Mouse (Mus musculus): ENCODE measurements around the gene Cobl. TPM values are rescaled to one million over a fixed set of nuclear protein-coding genes. Genes with fewer than 3 reads are reported as not detected.

Gene Cobl
- polyA plus RNA-seq, 1 experiment: 4.4 TPM

DNA sequence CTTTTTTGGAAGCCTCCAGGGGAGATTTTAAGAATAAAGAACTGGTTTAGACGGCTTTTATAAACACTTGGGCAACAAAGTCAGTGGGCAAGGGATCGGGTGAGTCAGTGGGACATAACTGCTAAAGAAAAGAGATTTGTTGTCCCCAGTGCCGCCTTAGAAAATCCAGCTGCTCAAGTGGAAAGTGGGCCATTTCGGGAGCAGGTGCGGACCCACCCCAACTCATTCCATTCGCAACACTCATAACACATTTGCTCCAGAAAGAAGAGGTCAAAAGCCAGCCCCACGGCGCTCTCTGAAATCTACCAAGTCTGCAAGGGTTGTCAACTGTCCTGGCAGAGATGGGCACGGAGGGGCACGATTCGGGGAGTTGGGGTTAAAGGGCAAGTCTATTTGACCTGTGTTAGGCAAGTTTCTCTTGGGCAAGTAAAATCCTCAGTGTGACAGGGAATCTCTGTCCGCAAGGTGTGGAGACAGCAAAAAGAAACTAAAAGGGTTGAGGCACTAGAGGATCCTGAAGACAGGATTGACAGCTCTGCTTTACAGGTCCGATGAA lies 1.1 kb downstream of the Cobl start:
- H3K4me1 ChIP-seq (ENCODE audit: control insufficient read depth, insufficient read depth, insufficient read length, low read length): no peaks in the 10 kb centered on the region
- H3K4me3 ChIP-seq (ENCODE audit: insufficient read depth, low read depth, low read length): peak overlapping the region; percentile 51; the same call in 1 of the 2 replicates
- no peak overlapping the region for H3K27ac ChIP-seq (replicated peaks; ENCODE audit: low read depth, low read length)

DNA sequence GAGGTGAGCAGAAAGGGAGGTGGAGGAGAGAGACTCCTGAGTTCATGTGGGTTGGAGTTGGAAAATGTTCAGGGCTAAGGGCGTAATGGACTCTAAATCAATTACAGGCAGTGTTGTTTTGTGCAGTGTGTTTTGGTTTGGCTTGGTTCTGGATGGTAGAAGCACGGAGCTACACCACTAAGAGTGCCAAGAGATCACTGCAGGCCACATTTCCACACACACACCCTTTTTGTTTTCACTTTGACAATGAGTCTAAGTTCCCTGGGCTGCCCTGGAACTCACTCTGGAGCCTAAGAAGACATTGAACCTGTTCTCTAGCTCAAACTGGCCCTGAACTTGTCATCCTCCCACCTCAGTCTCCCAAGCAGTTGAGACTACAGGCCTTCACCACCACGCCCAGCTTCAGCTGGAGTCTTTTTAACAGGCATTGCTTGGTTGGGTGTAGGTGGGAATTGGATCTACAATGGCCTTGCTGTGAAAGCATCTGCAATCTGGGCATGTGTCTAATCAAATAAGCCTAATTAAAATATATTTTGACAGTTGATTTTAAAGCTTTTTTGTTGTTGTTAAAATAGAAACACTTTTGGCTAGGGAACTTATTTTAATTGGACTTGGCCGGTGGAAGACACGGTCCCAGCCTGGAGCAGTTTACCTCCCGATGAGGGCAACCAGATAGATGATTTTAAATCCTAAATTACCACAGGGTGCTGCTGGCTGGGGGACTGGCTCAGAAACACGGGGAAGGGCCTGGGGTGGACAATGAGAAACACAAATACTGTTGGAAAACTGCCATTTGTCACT lies 4.8 kb downstream of the Cobl start:
- Histone ChIP-seq H3K4me3 (ENCODE audit: insufficient read depth, low read depth, low read length) (no peak overlapping the region), H3K27ac (replicated peaks; ENCODE audit: low read depth, low read length) (no peak overlapping the region), H3K4me1 (ENCODE audit: control insufficient read depth, insufficient read depth, insufficient read length, low read length) (no peaks in the 10 kb centered on the region)

DNA sequence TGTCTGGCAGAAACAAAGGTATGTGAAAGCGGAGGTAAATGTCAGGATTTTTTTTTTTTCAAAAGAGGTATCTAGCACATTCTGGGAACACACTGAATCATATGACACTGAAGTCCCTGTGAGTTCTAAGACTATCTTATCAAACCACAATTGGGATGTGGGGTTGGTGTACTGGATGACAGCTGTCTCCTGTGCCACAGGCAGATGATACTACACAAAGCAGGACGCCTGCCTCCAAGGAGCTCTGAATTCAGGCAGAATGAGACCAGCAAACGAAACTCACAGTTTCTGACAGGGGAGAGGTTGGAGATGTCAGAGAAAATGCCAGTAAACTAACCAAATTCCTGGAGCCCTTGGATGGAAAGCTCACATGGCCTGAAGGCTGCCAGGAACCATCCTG lies 5.9 kb downstream of the Cobl start:
- no peaks in the 10 kb centered on the region for H3K4me1 ChIP-seq (ENCODE audit: control insufficient read depth, insufficient read depth, insufficient read length, low read length)
- H3K4me3 ChIP-seq (ENCODE audit: insufficient read depth, low read depth, low read length): no peak overlapping the region
- no peak overlapping the region for H3K27ac ChIP-seq (replicated peaks; ENCODE audit: low read depth, low read length)

DNA sequence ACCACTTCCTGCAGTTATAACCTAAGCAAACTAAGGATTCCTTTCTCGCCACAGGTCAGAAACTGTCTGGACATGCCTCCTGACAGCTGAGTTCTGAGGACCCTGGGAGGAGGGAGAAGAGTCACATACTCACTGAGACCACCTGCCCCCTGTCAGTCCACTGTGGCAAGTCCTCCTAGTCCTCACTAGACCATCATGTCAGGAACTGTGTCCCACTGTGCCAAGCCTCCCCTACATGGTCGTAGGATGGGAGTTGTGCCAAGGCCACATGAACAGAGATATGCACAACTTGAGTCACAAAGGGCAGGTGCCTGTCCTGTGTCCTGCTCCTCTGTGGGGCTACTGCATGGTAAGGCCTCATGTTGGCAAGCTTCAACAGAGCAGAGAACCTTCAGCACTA lies 6.4 kb downstream of the Cobl start:
- no peaks in the 10 kb centered on the region for H3K4me1 ChIP-seq (ENCODE audit: control insufficient read depth, insufficient read depth, insufficient read length, low read length)
- no peak overlapping the region for H3K27ac ChIP-seq (replicated peaks; ENCODE audit: low read depth, low read length)
- H3K4me3 ChIP-seq (ENCODE audit: insufficient read depth, low read depth, low read length): no peak overlapping the region

DNA sequence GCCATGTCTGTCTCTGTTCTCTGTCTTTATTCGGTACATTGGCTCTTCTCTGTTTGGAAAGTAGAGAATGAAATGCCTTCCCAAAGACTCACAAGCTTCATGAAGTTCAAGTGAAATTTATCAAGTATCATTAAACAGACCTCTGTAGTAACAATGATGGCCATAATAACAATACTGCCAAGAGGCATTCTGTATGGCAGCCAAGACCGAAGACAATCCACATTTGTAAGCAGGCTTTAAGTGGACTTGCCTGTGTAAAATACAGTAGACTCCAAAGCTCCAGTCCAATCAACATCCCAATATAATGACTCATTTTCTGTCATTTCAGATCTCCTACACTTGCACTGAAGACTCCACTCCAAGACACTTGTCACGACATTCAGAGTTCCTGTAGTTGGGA lies 16.7 kb downstream of the Cobl start:
- Histone ChIP-seq H3K4me1 (ENCODE audit: control insufficient read depth, insufficient read depth, insufficient read length, low read length) (no peaks in the 10 kb centered on the region), H3K27ac (replicated peaks; ENCODE audit: low read depth, low read length) (no peak overlapping the region)

DNA sequence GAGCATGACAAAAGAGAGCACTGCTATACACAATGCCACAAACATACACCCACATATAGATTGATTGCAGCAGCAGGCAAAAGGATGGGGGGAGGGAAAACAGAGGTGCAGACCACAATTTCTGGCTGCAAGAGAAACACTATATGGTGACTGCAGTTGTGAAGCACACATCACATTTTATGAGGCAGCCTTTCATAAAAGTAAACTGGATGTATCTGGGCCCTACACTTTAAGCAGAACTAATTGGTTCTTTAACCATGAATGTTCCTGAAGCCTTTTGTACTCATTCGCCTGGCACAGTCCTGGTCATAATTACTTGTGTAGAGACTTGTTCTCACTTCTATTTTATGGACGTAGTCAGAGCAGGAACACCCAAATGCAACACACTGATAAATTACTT lies 19.5 kb downstream of the Cobl start:
- no peaks in the 10 kb centered on the region for H3K4me1 ChIP-seq (ENCODE audit: control insufficient read depth, insufficient read depth, insufficient read length, low read length)
- no peak overlapping the region for H3K27ac ChIP-seq (replicated peaks; ENCODE audit: low read depth, low read length)
- H3K4me3 ChIP-seq (ENCODE audit: insufficient read depth, low read depth, low read length): no peak overlapping the region

More for the DNA sequence above, 16.7 kb downstream of the Cobl start:
- no peak overlapping the region for H3K4me3 ChIP-seq (ENCODE audit: insufficient read depth, low read depth, low read length)

DNA sequence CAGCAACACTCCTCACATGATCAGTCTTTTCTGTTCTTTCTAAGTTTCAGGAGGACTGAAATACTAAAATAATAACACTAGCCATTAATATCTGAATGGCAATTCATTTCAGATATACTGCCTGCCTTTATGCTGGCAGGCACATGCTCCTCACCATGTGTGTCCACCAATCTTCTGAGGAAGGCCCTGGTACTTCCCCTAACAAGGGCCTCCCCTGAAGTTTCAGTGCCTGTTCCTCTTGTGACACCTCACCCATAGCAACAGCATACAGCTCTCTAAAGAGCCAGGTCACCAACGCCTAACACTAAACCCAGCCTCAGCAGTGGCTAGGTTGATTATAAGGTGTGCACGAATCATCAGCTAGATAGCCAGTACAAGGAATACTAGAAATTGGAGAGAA lies 20.5 kb downstream of the Cobl start:
- Histone ChIP-seq H3K27ac (replicated peaks; ENCODE audit: low read depth, low read length) (no peak overlapping the region), H3K4me1 (ENCODE audit: control insufficient read depth, insufficient read depth, insufficient read length, low read length) (no peaks in the 10 kb centered on the region), H3K4me3 (ENCODE audit: insufficient read depth, low read depth, low read length) (no peak overlapping the region)

DNA sequence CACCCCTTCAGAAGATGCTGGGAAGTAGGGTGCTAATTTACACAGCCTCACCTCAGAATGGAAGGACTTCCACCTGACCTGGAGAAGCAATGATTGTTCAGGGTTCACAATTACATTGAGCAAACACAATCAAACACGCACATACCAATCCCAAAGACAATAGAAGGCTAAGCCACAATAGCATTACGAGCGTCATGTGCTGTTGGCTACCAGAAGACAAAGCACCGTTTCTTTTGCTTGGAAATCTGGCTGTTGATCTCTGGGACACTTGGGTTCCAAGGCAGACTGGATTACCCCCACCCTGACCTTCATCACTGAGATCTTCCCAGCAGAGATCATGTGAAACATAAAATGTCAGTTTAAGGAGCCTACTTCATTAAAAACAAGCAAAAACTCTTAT lies 21.1 kb downstream of the Cobl start:
- Histone ChIP-seq H3K4me1 (ENCODE audit: control insufficient read depth, insufficient read depth, insufficient read length, low read length) (no peaks in the 10 kb centered on the region), H3K4me3 (ENCODE audit: insufficient read depth, low read depth, low read length) (no peak overlapping the region)

DNA sequence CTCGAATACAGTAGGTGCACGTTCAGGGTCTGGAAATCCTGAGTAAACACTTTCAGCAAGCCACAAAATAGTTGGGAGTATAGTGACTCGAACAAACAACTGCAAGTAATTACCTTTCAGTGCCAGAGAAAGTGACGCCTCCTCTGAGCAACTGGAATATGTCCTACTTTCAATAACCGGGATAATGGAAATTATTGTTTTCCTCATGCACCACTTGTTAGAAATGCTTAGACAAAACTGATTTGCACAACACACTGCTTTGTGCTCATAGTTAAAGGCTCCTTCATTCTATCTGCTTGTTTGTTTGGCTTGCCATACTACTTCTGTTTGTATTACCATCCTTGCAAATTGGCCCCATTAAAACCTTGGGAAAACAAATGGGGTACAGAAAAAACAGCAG lies 21.6 kb downstream of the Cobl start:
- no peaks in the 10 kb centered on the region for H3K4me1 ChIP-seq (ENCODE audit: control insufficient read depth, insufficient read depth, insufficient read length, low read length)
- H3K27ac ChIP-seq (replicated peaks; ENCODE audit: low read depth, low read length): no peak overlapping the region
- H3K4me3 ChIP-seq (ENCODE audit: insufficient read depth, low read depth, low read length): no peak overlapping the region

More for the DNA sequence above, 21.1 kb downstream of the Cobl start:
- no peak overlapping the region for H3K27ac ChIP-seq (replicated peaks; ENCODE audit: low read depth, low read length)

DNA sequence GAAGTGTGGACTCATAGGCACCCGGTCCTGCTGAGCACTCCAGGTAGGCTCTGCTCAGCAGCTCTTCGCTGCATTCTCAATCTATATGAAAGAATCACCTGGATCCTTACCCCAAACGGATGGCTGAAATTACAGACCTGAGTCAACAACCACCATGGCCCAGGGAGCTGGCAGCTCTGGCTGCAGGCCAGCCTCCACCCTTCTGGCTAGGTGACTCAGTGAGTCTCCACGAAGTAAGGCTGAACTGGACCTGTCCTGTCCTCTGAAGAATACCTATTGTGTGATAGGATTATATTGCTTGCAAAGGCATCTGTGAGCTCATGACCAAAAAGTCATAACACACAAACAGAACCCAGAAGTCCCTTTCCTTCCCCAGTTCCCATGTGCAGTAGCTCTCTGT lies 22.5 kb downstream of the Cobl start:
- Histone ChIP-seq H3K4me1 (ENCODE audit: control insufficient read depth, insufficient read depth, insufficient read length, low read length) (no peaks in the 10 kb centered on the region), H3K27ac (replicated peaks; ENCODE audit: low read depth, low read length) (no peak overlapping the region), H3K4me3 (ENCODE audit: insufficient read depth, low read depth, low read length) (no peak overlapping the region)

DNA sequence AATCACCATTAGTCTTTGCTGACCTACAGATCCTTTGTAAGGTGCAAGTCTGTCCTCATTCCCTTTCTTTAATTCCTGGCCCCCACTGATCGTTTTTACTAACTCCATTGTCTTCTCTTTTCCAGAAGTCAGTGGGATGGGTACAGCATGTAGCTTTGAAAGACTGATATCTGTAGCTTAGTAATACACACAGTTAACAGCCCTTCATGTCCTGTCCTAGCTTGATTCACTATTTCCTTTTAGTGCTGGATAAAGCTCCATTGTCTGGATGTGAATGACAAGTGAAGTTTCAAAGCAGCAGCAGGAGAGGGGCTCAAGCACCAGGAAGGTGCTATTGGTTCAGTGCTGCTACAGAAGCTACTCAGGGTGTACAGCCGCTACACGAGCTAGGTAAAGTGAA lies 28.9 kb downstream of the Cobl start:
- no peaks in the 10 kb centered on the region for H3K4me1 ChIP-seq (ENCODE audit: control insufficient read depth, insufficient read depth, insufficient read length, low read length)
- no peak overlapping the region for H3K4me3 ChIP-seq (ENCODE audit: insufficient read depth, low read depth, low read length)
- H3K27ac ChIP-seq (replicated peaks; ENCODE audit: low read depth, low read length): no peak overlapping the region

DNA sequence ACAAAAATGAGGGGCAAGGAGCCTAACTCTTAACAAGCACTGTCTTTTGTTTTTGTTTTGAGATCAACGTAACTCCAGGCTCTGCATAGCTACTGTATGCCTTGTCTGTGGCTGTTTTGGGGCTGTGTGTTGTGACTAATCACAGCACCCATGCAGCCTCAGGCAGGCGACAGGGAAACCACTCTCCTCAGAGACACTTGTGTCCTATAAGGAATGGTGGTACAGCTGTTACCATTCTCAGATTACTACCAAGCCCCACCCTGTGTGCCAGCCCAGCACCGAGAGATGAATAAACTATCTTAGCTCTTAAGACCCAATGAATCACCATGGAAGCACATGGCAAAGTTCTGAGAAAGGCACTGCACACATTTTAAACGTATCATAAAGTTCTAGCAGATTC lies 29.7 kb downstream of the Cobl start:
- H3K27ac ChIP-seq (replicated peaks; ENCODE audit: low read depth, low read length): no peak overlapping the region
- H3K4me1 ChIP-seq (ENCODE audit: control insufficient read depth, insufficient read depth, insufficient read length, low read length): no peaks in the 10 kb centered on the region
- no peak overlapping the region for H3K4me3 ChIP-seq (ENCODE audit: insufficient read depth, low read depth, low read length)

DNA sequence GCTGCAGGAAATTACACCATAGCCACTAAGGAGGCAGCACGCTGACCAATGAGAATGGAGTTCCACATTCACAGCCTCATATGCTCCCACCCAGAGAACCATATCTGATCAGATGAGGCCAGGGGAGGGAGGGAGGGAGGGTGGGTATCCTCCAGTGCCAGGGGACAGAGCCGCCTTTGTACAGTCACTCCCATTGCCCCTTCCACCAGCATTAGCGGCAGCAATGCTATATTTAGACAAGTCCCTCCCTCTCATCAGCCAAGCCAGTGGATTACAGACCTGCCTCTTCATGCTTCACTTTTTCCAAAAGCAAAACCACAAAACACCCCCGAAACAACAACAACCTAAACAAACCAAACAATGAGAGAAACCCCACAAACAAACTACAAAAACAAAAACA lies 30.2 kb downstream of the Cobl start:
- Histone ChIP-seq H3K4me3 (ENCODE audit: insufficient read depth, low read depth, low read length) (no peak overlapping the region), H3K4me1 (ENCODE audit: control insufficient read depth, insufficient read depth, insufficient read length, low read length) (no peaks in the 10 kb centered on the region), H3K27ac (replicated peaks; ENCODE audit: low read depth, low read length) (no peak overlapping the region)

DNA sequence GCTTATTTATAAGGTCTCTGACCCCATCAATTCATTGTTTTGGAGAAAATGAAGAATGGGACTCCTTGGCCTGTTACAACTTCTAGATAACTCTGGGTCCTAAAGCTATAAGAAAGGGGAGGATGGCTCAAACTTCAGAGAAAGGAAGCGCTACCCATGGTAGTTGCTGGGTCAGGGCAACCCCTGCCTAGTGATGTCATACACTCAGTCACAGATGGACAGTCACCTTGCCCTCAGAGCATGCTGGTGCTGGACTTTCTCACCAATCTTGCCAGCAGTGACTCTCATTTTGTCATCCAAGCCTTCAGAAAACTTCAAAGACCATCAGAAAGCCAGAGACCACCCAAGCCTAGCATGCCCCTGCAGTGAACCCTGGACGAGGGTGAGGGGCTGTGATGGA lies 32.8 kb downstream of the Cobl start:
- Histone ChIP-seq H3K4me3 (ENCODE audit: insufficient read depth, low read depth, low read length) (no peak overlapping the region), H3K27ac (replicated peaks; ENCODE audit: low read depth, low read length) (no peak overlapping the region), H3K4me1 (ENCODE audit: control insufficient read depth, insufficient read depth, insufficient read length, low read length) (no peaks in the 10 kb centered on the region)

DNA sequence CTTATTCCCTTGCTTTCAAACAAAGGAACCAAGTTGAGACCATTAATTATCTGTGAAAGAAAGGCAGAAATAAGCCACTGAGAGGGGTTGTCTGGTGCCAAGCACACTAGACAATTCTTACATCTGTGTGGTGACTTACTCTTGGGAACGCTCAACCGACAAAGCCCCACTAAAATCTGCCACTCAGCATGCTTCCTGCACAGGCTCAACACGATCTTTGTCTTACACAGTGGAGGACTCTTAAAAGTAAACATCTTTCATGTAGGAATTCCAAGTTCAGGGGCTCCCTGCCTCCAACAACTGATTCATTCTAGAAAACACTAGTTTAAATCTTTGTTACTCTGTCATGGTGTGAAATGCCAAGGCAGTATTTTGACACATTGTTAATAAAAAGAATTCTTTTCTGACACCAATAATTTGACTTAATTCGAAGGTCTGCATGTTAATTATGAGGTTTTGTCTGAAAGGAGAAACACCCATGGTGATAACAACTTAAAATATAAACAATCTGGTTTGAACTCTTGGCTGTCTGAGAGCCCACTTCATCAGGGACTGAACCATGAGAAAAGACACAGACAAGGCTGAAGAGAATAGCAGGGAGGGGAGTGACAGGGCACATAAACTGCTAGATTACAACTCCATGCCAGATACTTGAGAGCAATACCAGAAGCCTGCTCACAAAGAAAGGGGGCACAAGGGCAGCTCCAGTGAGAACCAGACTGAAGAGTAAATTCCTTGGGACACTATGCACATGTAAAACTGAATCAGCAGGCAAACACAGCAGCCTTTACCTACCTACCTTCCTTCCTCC lies 34.3 kb downstream of the Cobl start:
- Histone ChIP-seq H3K4me1 (ENCODE audit: control insufficient read depth, insufficient read depth, insufficient read length, low read length) (no peaks in the 10 kb centered on the region), H3K27ac (replicated peaks; ENCODE audit: low read depth, low read length) (no peak overlapping the region), H3K4me3 (ENCODE audit: insufficient read depth, low read depth, low read length) (no peak overlapping the region)

Data from brown adipose tissue, adult 24 weeks (tissue).